16 mouse cellular contexts compared by ENCODE assay signal in the genomic region with DNA sequence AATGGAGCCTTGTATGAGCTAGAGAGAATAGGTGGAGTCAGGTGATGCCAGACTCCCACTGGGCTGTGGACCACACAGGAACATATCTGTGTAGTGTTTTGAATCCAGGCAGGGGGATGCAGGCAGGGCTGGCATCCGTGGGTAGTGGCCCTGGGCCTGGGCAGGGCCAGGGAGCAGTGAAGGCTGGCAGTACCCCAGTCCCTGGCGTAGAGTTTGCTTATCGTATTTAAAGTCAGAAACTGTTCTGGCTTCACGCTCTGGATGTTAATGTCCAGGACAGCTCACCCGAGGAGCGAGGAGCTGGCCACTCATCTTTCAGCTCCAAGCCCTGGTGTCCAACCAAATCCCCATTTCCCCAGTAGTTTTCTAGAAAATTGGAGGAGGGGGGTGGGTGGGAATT.
"Had no signal": no experiment of that assay in that cellular context is flagged by ENCODE, and none has a peak within 500 bp of the region (broad histone marks: within the 10 kb centered on the region; RNA-seq: fewer than 3 reads in every experiment).

No protein-coding gene starts in this region.

- H3K9ac ChIP-seq: liver, embryonic 13.5 days; midbrain, embryonic 13.5 days; neural tube, embryonic 12.5 days; neural tube, embryonic 15.5 days had no signal

- H3K4me2 ChIP-seq: liver, embryonic 13.5 days; midbrain, embryonic 13.5 days; neural tube, embryonic 12.5 days; neural tube, embryonic 15.5 days had no signal

- H3K4me3 ChIP-seq: liver, embryonic 13.5 days; midbrain, embryonic 13.5 days; neural tube, embryonic 12.5 days; neural tube, embryonic 15.5 days had no signal

- H3K27me3 ChIP-seq: liver, embryonic 13.5 days; midbrain, embryonic 13.5 days; neural tube, embryonic 12.5 days; neural tube, embryonic 15.5 days had no signal

- DNase-seq: kidney, postnatal 14 days; kidney, postnatal 4 days; liver, embryonic 13.5 days; lung, adult 2 months; lung, postnatal 14 days; lung, postnatal 4 days; right cerebral cortex, adult 18-20 months; right cerebral cortex, postnatal 14 days; right cerebral cortex, postnatal 4 days; thymus, adult 2 months; thymus, postnatal 14 days; thymus, postnatal 4 days had no signal

- ATAC-seq: midbrain, embryonic 13.5 days had no signal

- H3K36me3 ChIP-seq: liver, embryonic 13.5 days; midbrain, embryonic 13.5 days; neural tube, embryonic 12.5 days; neural tube, embryonic 15.5 days had no signal

- H3K27ac ChIP-seq: liver, embryonic 13.5 days; neural tube, embryonic 12.5 days; neural tube, embryonic 15.5 days; stomach, postnatal 0 days had no signal

- H3K9me3 ChIP-seq: midbrain, embryonic 13.5 days; neural tube, embryonic 12.5 days; neural tube, embryonic 15.5 days had no signal
